Mouse (Mus musculus): ENCODE results near the gene Tex52. TPM values are rescaled to one million over a fixed set of nuclear protein-coding genes. Genes with fewer than 3 reads are reported as not detected.
A peak's percentile ranks its signal among the peaks of the same experiment; 100 is the strongest.

The Tex52 gene
- total RNA-seq, 2 experiments from 2014 or later = 0.63 TPM; not detected in 1

GRCm38 (mm10) chr6:128421480-128421879, 46.2 kb downstream of the Tex52 start:
- intact Hi-C loops (cut with DNase I) = no loop called here
- DNase-seq (ENCODE audit: low spot score in 2 of 2) = no peak

GRCm38 (mm10) chr6:128423496-128424268, 48.4 kb downstream of the Tex52 start:
- DNase-seq (ENCODE audit: low spot score in 2 of 2) = no peak
- intact Hi-C loops (cut with DNase I) = no loop called here

DNA sequence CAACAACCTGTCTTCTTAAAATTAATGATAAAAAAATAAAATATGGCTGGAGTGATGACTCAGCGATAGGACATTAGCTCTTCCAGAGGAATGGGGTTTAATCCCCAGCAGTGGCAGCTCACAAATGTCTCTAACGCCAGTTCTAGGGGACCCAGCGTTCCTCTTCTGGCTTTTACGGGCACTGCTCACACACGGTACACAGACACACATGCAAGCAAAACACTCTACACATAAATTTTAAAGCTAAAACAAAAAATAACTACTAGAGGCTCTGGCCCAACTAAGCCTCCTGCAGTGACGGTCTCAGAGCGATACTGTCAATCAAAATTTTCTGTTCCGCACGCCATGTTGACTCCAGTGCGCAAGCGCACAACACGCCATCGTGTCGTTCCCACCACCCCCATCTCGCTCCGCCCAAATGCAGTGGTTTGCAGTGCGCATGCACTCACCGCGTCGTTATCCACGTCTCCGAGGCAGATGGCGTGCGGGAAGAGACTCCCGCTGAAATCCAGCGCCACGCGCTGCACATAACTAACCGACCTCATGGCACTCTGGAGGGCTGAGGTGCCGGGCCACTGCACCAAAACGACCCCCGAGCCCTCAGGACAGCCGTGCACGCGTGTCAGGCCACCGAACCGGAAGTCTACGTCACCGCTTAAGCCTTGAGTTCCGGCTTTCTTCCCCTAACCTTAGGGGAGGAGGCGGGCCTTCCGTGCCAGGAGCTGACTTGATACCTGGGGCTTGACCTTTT, 49.2 kb downstream of the Tex52 start, which contains the start of gene Itfg2:
Itfg2 (minus strand) TSS at position 663 of the 751 bp plus-strand sequence.
- peak; percentile 97 to 98 for DNase-seq (ENCODE audit: low spot score in 2 of 2)

DNA sequence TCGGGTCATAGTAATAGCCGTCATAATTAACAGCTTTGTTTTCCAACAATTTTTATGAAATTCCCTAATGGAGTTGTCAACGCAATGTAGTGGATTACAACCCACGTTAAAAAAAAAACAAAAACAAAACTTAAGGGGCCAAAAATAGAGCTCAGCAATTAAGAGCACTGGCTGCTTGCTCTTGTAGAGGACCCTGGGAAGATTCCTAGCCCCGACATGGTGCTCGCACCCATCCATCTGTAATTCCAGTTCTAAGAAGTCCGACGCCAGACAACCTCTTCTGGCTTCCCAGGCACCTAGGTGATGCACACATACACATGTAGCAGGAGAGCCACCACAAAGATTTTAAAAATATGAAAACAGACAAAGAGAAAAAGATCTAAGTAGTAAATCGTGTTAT, 49.8 kb downstream of the Tex52 start:
- intact Hi-C loops (cut with DNase I) = no loop called here
- no peak for DNase-seq (ENCODE audit: low spot score in 2 of 2)

More for the DNA sequence above, 49.2 kb downstream of the Tex52 start, which contains the start of gene Itfg2:
- intact Hi-C loops (cut with DNase I) = no loop called here

DNA sequence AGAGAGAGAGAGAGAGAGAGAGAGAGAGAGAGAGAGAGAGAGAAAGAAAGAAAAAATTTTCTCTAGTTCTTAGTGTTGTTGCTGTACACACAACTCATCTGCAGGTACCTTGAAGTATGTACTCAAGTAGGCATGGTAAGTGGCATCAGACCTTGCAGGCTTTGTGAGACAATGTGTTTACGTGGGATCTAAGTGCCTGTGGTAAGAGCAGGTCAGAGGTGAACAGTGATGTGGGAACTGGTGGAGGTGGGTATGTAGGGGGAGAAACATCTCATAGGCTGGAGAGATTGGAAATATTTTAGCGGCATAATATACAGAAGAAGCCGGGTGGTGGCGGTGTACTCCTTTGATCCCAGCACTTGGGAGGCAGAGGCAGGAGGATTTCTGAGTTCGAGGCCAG, 52.3 kb downstream of the Tex52 start:
- DNase-seq (ENCODE audit: low spot score in 2 of 2) = no peak
- intact Hi-C loops (cut with DNase I) = no loop called here

DNA sequence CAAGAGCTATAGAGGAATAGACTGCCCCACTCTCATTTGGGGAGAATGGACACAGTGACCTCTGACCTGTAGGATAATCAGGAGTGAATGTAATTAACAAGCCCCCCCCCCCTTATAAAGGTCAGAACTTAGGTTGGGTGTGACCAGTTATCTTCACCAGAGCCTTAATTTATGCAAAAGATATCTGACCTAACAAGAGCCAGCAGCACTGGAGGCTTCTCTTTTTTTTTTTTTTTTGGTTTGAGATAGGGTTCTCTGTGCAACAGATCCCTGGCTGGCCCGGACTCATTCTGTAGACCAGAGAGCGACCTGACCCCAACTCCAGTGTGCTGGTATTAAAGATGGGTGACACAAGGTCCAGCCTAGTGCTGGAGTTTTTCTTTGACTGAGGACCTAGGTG, 54.0 kb downstream of the Tex52 start:
- intact Hi-C loops (cut with DNase I) = no loop called here
- DNase-seq (ENCODE audit: low spot score in 2 of 2) = no peak

GRCm38 (mm10) chr6:128429826-128430225, 54.6 kb downstream of the Tex52 start:
- intact Hi-C loops (cut with DNase I) = no loop called here
- DNase-seq (ENCODE audit: low spot score in 2 of 2) = no peak

- intact Hi-C loops (cut with DNase I) = no loop called here
- no peak for DNase-seq (ENCODE audit: low spot score in 2 of 2)
Observed at GRCm38 (mm10) chr6:128432356-128432915, 57.2 kb downstream of the Tex52 start.

DNA sequence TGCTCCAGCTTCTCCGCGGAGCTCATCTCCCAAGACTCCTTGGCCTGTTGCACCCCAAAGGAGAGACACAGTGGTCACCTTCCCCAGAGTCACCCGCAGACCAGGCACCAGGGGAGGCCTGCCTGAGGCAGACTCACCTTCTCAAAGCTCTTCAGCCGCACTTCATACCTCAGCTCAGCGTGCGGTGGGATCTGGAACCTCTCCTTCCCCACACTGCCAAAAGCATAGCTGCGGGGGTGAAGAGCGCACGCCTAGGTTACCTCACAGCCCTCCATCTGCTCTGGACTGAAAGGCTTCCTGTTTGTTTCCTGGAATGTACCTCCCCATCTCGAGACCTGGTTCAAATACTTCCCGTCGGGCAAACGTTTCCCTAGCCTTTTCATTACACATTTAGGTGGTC, 58.3 kb downstream of the Tex52 start:
- intact Hi-C loops (cut with DNase I) = no loop called here
- no peak for DNase-seq (ENCODE audit: low spot score in 2 of 2)

Other genes starting within 250 kb of the Tex52 start
- gene Tspan9, start 231.9 kb upstream of the Tex52 start, total RNA-seq (2021) = 10 to 100 TPM; 71.3 to 77.5 TPM
- gene Tead4, start 74.6 kb upstream of the Tex52 start, total RNA-seq (2021) = 1 to 10 TPM in 1 of 2 experiments, under 1 TPM in 1; 0.82 to 1.6 TPM
- gene Tulp3, start 19.6 kb upstream of the Tex52 start, total RNA-seq (2021) = 10 to 100 TPM; 17.6 to 18.4 TPM
- gene Rhno1, start 12.5 kb upstream of the Tex52 start, total RNA-seq (2021) = 10 to 100 TPM; 16.3 to 18.2 TPM
- gene Foxm1, start 12.5 kb upstream of the Tex52 start, total RNA-seq (2021) = 1 to 10 TPM; 2.0 to 2.1 TPM
- not detected for gene Gm44596, start within 50 bp of the Tex52 start, total RNA-seq (2021)
- gene Nrip2, start 23.8 kb downstream of the Tex52 start, total RNA-seq (2021) = 1 to 10 TPM; 7.8 to 8.0 TPM
- 10 to 100 TPM; 17.5 to 24.4 TPM for gene Itfg2, start 49.5 kb downstream of the Tex52 start, total RNA-seq (2021)
- 100 to 1,000 TPM; 112 TPM for gene Fkbp4, start 63.2 kb downstream of the Tex52 start, total RNA-seq (2021)
- under 1 TPM in 1 of 2 experiments, not detected in 1; 0.09 TPM for gene Pzp, start 151.3 kb downstream of the Tex52 start, total RNA-seq (2021)
- 10 to 100 TPM; 15.3 to 19.5 TPM for gene A2ml1, start 206.2 kb downstream of the Tex52 start, total RNA-seq (2021)
- gene Klrb1a, start 248.1 kb downstream of the Tex52 start, total RNA-seq (2021) = not detected